In genomic region chr11:86084522-86084921, GRCm38 (mm10) we compare ENCODE assay signal across 20 mouse cellular contexts.
DNase-seq lines count a peak whose midpoint lies in the region; ATAC-seq and TF ChIP-seq lines count a peak whose summit lies in the region.
"Had no signal": no experiment of that assay in that cellular context is flagged by ENCODE, and none has a peak within 500 bp of the region (broad histone marks: within the 10 kb centered on the region; RNA-seq: fewer than 3 reads in every experiment).

No protein-coding gene starts in this region.

- TF ChIP-seq POLR2A in CH12.LX (IDR thresholded peaks at IDR 0.05; ENCODE audit: low read depth, low read length) = no peak

- H3K27me3 ChIP-seq in heart, embryonic 12.5 days (replicated peaks) = no peaks in the 10 kb centered on the region
- no peaks in the 10 kb centered on the region for H3K27me3 ChIP-seq in CH12.LX (replicated peaks)
- H3K27me3 ChIP-seq: embryonic facial prominence, embryonic 12.5 days; forebrain, embryonic 15.5 days; heart, embryonic 15.5 days; hindbrain, embryonic 15.5 days had no signal

- intact Hi-C loops in left cerebral cortex, postnatal 36 days (cut with DNase I) = no loop called here
- intact Hi-C loops in left cerebral cortex, postnatal 10 days (cut with DNase I) = no loop called here

- in situ Hi-C loops in CH12.LX (cut with MboI; ENCODE audit: low pct_ligation_motif_present, low pct_unique_long_range_greater_than_20kb, low sequenced_read_pairs) = no loop called here

- no peaks in the 10 kb centered on the region for H3K9me3 ChIP-seq in heart, embryonic 12.5 days (replicated peaks)
- peaks cover 4% of the 10 kb centered on the region for H3K9me3 ChIP-seq in CH12.LX (replicated peaks; ENCODE audit: low read length)
- H3K9me3 ChIP-seq: embryonic facial prominence, embryonic 12.5 days; forebrain, embryonic 15.5 days; G1E; heart, embryonic 15.5 days; hindbrain, embryonic 15.5 days had no signal

- no peak overlapping the region for H3K4me3 ChIP-seq in heart, embryonic 12.5 days
- no peak overlapping the region for H3K4me3 ChIP-seq in CH12.LX (replicated peaks in 1 of 3; ENCODE audit: low read depth in 2 of 3, low read length in 2 of 3, poor library complexity in 1 of 3)
- H3K4me3 ChIP-seq: embryonic facial prominence, embryonic 12.5 days; forebrain, embryonic 15.5 days; heart, embryonic 15.5 days; hindbrain, embryonic 15.5 days had no signal

- H3K4me2 ChIP-seq in heart, embryonic 12.5 days = peak overlapping the region; percentile 12; the same call in 1 of the 2 replicates
- no peak overlapping the region for H3K4me2 ChIP-seq in CH12.LX (ENCODE audit: insufficient read depth, low read depth, poor library complexity, severe bottlenecking)
- H3K4me2 ChIP-seq: embryonic facial prominence, embryonic 12.5 days; forebrain, embryonic 15.5 days; heart, embryonic 15.5 days; hindbrain, embryonic 15.5 days had no signal

- H3K27ac ChIP-seq in heart, embryonic 12.5 days (ENCODE audit: poor library complexity, severe bottlenecking) = no peak overlapping the region
- H3K27ac ChIP-seq in CH12.LX (ENCODE audit: insufficient read depth, low read depth) = no peak overlapping the region
- H3K27ac ChIP-seq: embryonic facial prominence, embryonic 12.5 days; forebrain, embryonic 15.5 days; heart, embryonic 15.5 days; hindbrain, embryonic 15.5 days had no signal

- peak; percentile 26; the same call in 1 of the 2 replicates for TF ChIP-seq EP300 in CH12.LX (IDR thresholded peaks at IDR 0.05; ENCODE audit: low read length)

- no peak for TF ChIP-seq RAD21 in CH12.LX (IDR thresholded peaks at IDR 0.05; ENCODE audit: low read depth, low read length)

- WGBS in heart, embryonic 12.5 days = 27% methylated on average over 4 of the region's 4 CpGs

- no peak for TF ChIP-seq CTCF in CH12.LX (conservative IDR thresholded peaks at IDR 0.05 in 1 of 2, IDR thresholded peaks at IDR 0.05 in 1 of 2; ENCODE audit: low read depth in 2 of 2, low read length in 2 of 2)

- dilution Hi-C loops in CH12.LX (cut with MboI; ENCODE audit: extremely low pct_ligation_motif_present, extremely low pct_unique_long_range_greater_than_20kb, low sequenced_read_pairs) = no loop called here

- ATAC-seq in heart, embryonic 12.5 days (ENCODE audit: insufficient number of reproducible peaks, low FRiP score) = no peak
- ATAC-seq: forebrain, embryonic 15.5 days; intestine, embryonic 16.5 days had no signal

- H3K36me3 ChIP-seq in heart, embryonic 12.5 days = no peaks in the 10 kb centered on the region; the same call in 1 of the 2 replicates
- peaks cover 13 to 36% of the 10 kb centered on the region in 2 experiments for H3K36me3 ChIP-seq in CH12.LX (replicated peaks in 1 of 2; ENCODE audit: control insufficient read depth in 1 of 2, insufficient read depth in 1 of 2, low read length in 1 of 2)
- H3K36me3 ChIP-seq: embryonic facial prominence, embryonic 12.5 days; forebrain, embryonic 15.5 days; heart, embryonic 15.5 days; hindbrain, embryonic 15.5 days had no signal

- no peaks in the 10 kb centered on the region for H3K79me2 ChIP-seq in CH12.LX (replicated peaks; ENCODE audit: control insufficient read depth, extremely low read depth, insufficient read depth, poor library complexity, severe bottlenecking)

- H3K4me1 ChIP-seq in heart, embryonic 12.5 days (replicated peaks) = peaks cover 4% of the 10 kb centered on the region; the same call in 1 of the 2 replicates
- peaks cover 0 to 8% of the 10 kb centered on the region in 2 experiments; a peak in 1 of 4 replicates for H3K4me1 ChIP-seq in CH12.LX (ENCODE audit: control insufficient read depth in 1 of 2, insufficient read depth in 2 of 2)
- H3K4me1 ChIP-seq: embryonic facial prominence, embryonic 12.5 days; forebrain, embryonic 15.5 days; hindbrain, embryonic 15.5 days had no signal

- H3K9ac ChIP-seq in heart, embryonic 12.5 days = no peak overlapping the region
- H3K9ac ChIP-seq in CH12.LX (ENCODE audit: insufficient read depth, low read depth) = no peak overlapping the region; the same call in 1 of the 2 replicates
- H3K9ac ChIP-seq: embryonic facial prominence, embryonic 12.5 days; forebrain, embryonic 15.5 days; heart, embryonic 15.5 days; hindbrain, embryonic 15.5 days had no signal

- no peak for DNase-seq in heart, adult 8-10 months (ENCODE audit: low spot score)
- DNase-seq in left cerebral cortex, postnatal 36 days (ENCODE audit: low spot score in 2 of 2) = peak; percentile 26 to 38
- no peak for DNase-seq in left cerebral cortex, postnatal 10 days (ENCODE audit: extremely low spot score in 1 of 2, low spot score in 2 of 2)
- DNase-seq in CH12.LX (ENCODE audit: extremely low read depth) (no peak), NIH3T3 (ENCODE audit: low read depth) (peak; percentile 13)
- no peak for DNase-seq in lung, postnatal 4 days
- DNase-seq: adrenal gland, postnatal 10 days; cerebellum, adult 11-12 months; cerebellum, adult 9-10 months; cerebellum, postnatal 25 days; gastrocnemius, postnatal 36 days; heart, adult 18-20 months; heart, postnatal 14 days had no signal

TF ChIP-seq in CH12.LX, 34 proteins besides CTCF, POLR2A, EP300 and RAD21:
- no peak for TF ChIP-seq UBTF (IDR thresholded peaks at IDR 0.05; ENCODE audit: low read depth, low read length)
- TF ChIP-seq MEF2A (IDR thresholded peaks at IDR 0.05; ENCODE audit: borderline replicate concordance, low read depth, low read length) = no peak
- no peak for TF ChIP-seq SIN3A (IDR thresholded peaks at IDR 0.05; ENCODE audit: low read length)
- TF ChIP-seq TCF12 (IDR thresholded peaks at IDR 0.05; ENCODE audit: low read depth, low read length) = no peak
- no peak for TF ChIP-seq ETS1 (conservative IDR thresholded peaks at IDR 0.05; ENCODE audit: low read depth, low read length)
- no peak for TF ChIP-seq ZC3H11A (IDR thresholded peaks at IDR 0.05; ENCODE audit: low read depth, low read length)
- TF ChIP-seq E2F4 (IDR thresholded peaks at IDR 0.05; ENCODE audit: insufficient replicate concordance, low read depth, low read length) = no peak
- TF ChIP-seq ZKSCAN1 (IDR thresholded peaks at IDR 0.05; ENCODE audit: borderline replicate concordance, low read depth, low read length) = no peak
- no peak for TF ChIP-seq MAFK (IDR thresholded peaks at IDR 0.05; ENCODE audit: insufficient replicate concordance, low read length)
- no peak for TF ChIP-seq RCOR1 (conservative IDR thresholded peaks at IDR 0.05; ENCODE audit: low read depth, low read length)
- no peak for TF ChIP-seq IRF4 (IDR thresholded peaks at IDR 0.05; ENCODE audit: low read depth, low read length)
- no peak for TF ChIP-seq NRF1 (IDR thresholded peaks at IDR 0.05; ENCODE audit: low read depth, low read length)
TF ChIP-seq in CH12.LX: peak in this region for 0.

Comparison
In these comparisons a context has a peak if more than half of its experiments do, and no peak if none do; other contexts are left out.
1. DNase-seq: peak in left cerebral cortex, postnatal 36 days (2 of 2) and NIH3T3 (single experiment); none in heart, adult 8-10 months (single experiment), left cerebral cortex, postnatal 10 days (0 of 2), CH12.LX (single experiment) and lung, postnatal 4 days (0 of 2).